Mouse (Mus musculus): Measurements from ENCODE around the gene Jund. TPM values are rescaled to one million over a fixed set of nuclear protein-coding genes. Genes with fewer than 3 reads are reported as not detected.

Jund gene
- 23.7 and 26.1 TPM in 2 replicates for polyA plus RNA-seq (2015; fragmentation: Nextera tagmentation; extraction: Ambion mirVana)

- Histone ChIP-seq H3K9me3 (replicated peaks) (no peaks in the 10 kb centered on the region), H3K4me2 (peak within 1 kb of the TSS; percentile 99), H3K4me3 (replicated peaks) (peak within 1 kb of the TSS; percentile 80), H3K4me1 (replicated peaks) (peaks cover 75% of the 10 kb centered on the region), H3K27ac (replicated peaks) (peak within 1 kb of the TSS; percentile 95), H3K27me3 (no peaks in the 10 kb centered on the region), H3K36me3 (replicated peaks) (no peaks in the 10 kb centered on the region), H3K9ac (peak within 1 kb of the TSS; percentile 100)
- WGBS (ENCODE audit: insufficient replicate concordance) = under 1% methylated on average over 64 of the region's 69 CpGs
- peak; percentile 85 for ATAC-seq (ENCODE audit: insufficient read depth)
Observed at GRCm38 (mm10) chr8:70698310-70699109, at the start of gene Jund. TSS of gene Jund (plus strand) at chr8:70698949.

- Histone ChIP-seq H3K4me1 (replicated peaks) (peaks cover 48% of the 10 kb centered on the region), H3K9ac (no peak overlapping the region), H3K4me3 (replicated peaks) (no peak overlapping the region), H3K27me3 (no peaks in the 10 kb centered on the region), H3K27ac (replicated peaks) (peak overlapping the region; percentile 26), H3K4me2 (no peak overlapping the region), H3K36me3 (replicated peaks) (peaks cover 34% of the 10 kb centered on the region), H3K9me3 (replicated peaks) (no peaks in the 10 kb centered on the region)
- 67% methylated on average over 4 of the region's 4 CpGs for WGBS (ENCODE audit: insufficient replicate concordance)
- peak; percentile 33; the same call in 1 of the 2 replicates for ATAC-seq (ENCODE audit: insufficient read depth)
Observed at GRCm38 (mm10) chr8:70649324-70649723, 49.4 kb upstream of the Jund start.

GRCm38 (mm10) chr8:70650351-70650750, 48.4 kb upstream of the Jund start:
- ATAC-seq (ENCODE audit: insufficient read depth) = no peak
- peaks cover 41% of the 10 kb centered on the region for H3K36me3 ChIP-seq (replicated peaks)
- WGBS (ENCODE audit: insufficient replicate concordance) = 85% methylated on average over 17 of the region's 17 CpGs
- no peaks in the 10 kb centered on the region for H3K9me3 ChIP-seq (replicated peaks)
- no peak overlapping the region for H3K4me2 ChIP-seq
- no peaks in the 10 kb centered on the region for H3K27me3 ChIP-seq
- H3K9ac ChIP-seq = no peak overlapping the region
- H3K4me3 ChIP-seq (replicated peaks) = no peak overlapping the region
- no peak overlapping the region for H3K27ac ChIP-seq (replicated peaks)
- H3K4me1 ChIP-seq (replicated peaks) = peaks cover 53% of the 10 kb centered on the region

GRCm38 (mm10) chr8:70653226-70653625, 45.5 kb upstream of the Jund start:
- no peaks in the 10 kb centered on the region for H3K27me3 ChIP-seq
- H3K4me1 ChIP-seq (replicated peaks) = peaks cover 39% of the 10 kb centered on the region
- no peak for ATAC-seq (ENCODE audit: insufficient read depth)
- no peaks in the 10 kb centered on the region for H3K9me3 ChIP-seq (replicated peaks)
- no peak overlapping the region for H3K9ac ChIP-seq
- H3K36me3 ChIP-seq (replicated peaks) = peaks cover 57% of the 10 kb centered on the region
- H3K27ac ChIP-seq (replicated peaks) = no peak overlapping the region
- H3K4me3 ChIP-seq (replicated peaks) = no peak overlapping the region
- 31% methylated on average over 2 of the region's 2 CpGs for WGBS (ENCODE audit: insufficient replicate concordance)
- H3K4me2 ChIP-seq = no peak overlapping the region

GRCm38 (mm10) chr8:70654121-70654520, 44.6 kb upstream of the Jund start:
- H3K9me3 ChIP-seq (replicated peaks) = no peaks in the 10 kb centered on the region
- no peak overlapping the region for H3K4me3 ChIP-seq (replicated peaks)
- no peak overlapping the region for H3K27ac ChIP-seq (replicated peaks)
- no peak overlapping the region for H3K4me2 ChIP-seq
- H3K36me3 ChIP-seq (replicated peaks) = peaks cover 57% of the 10 kb centered on the region
- 31% methylated on average over 1 of the region's 1 CpGs for WGBS (ENCODE audit: insufficient replicate concordance)
- H3K4me1 ChIP-seq (replicated peaks) = peaks cover 39% of the 10 kb centered on the region
- no peak for ATAC-seq (ENCODE audit: insufficient read depth)
- H3K27me3 ChIP-seq = no peaks in the 10 kb centered on the region
- H3K9ac ChIP-seq = no peak overlapping the region

- Histone ChIP-seq H3K4me3 (replicated peaks) (no peak overlapping the region), H3K27me3 (no peaks in the 10 kb centered on the region), H3K36me3 (replicated peaks) (peaks cover 44% of the 10 kb centered on the region), H3K4me1 (replicated peaks) (peaks cover 41% of the 10 kb centered on the region), H3K9ac (no peak overlapping the region), H3K27ac (replicated peaks) (no peak overlapping the region), H3K9me3 (replicated peaks) (no peaks in the 10 kb centered on the region), H3K4me2 (no peak overlapping the region)
- WGBS (ENCODE audit: insufficient replicate concordance) = 75% methylated on average over 2 of the region's 2 CpGs
- no peak for ATAC-seq (ENCODE audit: insufficient read depth)
Observed at GRCm38 (mm10) chr8:70655469-70655868, 43.3 kb upstream of the Jund start.

GRCm38 (mm10) chr8:70656193-70656790, 42.5 kb upstream of the Jund start:
- no peak overlapping the region for H3K4me2 ChIP-seq
- peaks cover 36% of the 10 kb centered on the region for H3K36me3 ChIP-seq (replicated peaks)
- H3K9ac ChIP-seq = no peak overlapping the region
- no peaks in the 10 kb centered on the region for H3K9me3 ChIP-seq (replicated peaks)
- no peak for ATAC-seq (ENCODE audit: insufficient read depth)
- H3K27me3 ChIP-seq = no peaks in the 10 kb centered on the region
- peaks cover 49% of the 10 kb centered on the region for H3K4me1 ChIP-seq (replicated peaks)
- no peak overlapping the region for H3K4me3 ChIP-seq (replicated peaks)
- 77% methylated on average over 13 of the region's 13 CpGs for WGBS (ENCODE audit: insufficient replicate concordance)
- H3K27ac ChIP-seq (replicated peaks) = no peak overlapping the region

- 77% methylated on average over 3 of the region's 3 CpGs for WGBS (ENCODE audit: insufficient replicate concordance)
- ATAC-seq (ENCODE audit: insufficient read depth) = no peak
- H3K4me3 ChIP-seq (replicated peaks) = no peak overlapping the region
- H3K9ac ChIP-seq = no peak overlapping the region
- H3K36me3 ChIP-seq (replicated peaks) = peaks cover 27% of the 10 kb centered on the region; the same call in 1 of the 2 replicates
- no peaks in the 10 kb centered on the region for H3K9me3 ChIP-seq (replicated peaks)
- peaks cover 53% of the 10 kb centered on the region for H3K4me1 ChIP-seq (replicated peaks)
- H3K27ac ChIP-seq (replicated peaks) = no peak overlapping the region
- H3K4me2 ChIP-seq = no peak overlapping the region
- no peaks in the 10 kb centered on the region for H3K27me3 ChIP-seq
Observed at GRCm38 (mm10) chr8:70657214-70657613, 41.5 kb upstream of the Jund start.

GRCm38 (mm10) chr8:70657739-70658138, 41.0 kb upstream of the Jund start:
- Histone ChIP-seq H3K36me3 (replicated peaks) (peaks cover 23% of the 10 kb centered on the region; the same call in 1 of the 2 replicates), H3K4me3 (replicated peaks) (no peak overlapping the region), H3K27ac (replicated peaks) (no peak overlapping the region), H3K27me3 (no peaks in the 10 kb centered on the region), H3K4me2 (peak overlapping the region; percentile 89), H3K9ac (no peak overlapping the region), H3K9me3 (replicated peaks) (no peaks in the 10 kb centered on the region), H3K4me1 (replicated peaks) (peaks cover 53% of the 10 kb centered on the region)
- WGBS (ENCODE audit: insufficient replicate concordance) = 81% methylated on average over 2 of the region's 2 CpGs
- no peak for ATAC-seq (ENCODE audit: insufficient read depth)

- Histone ChIP-seq H3K9me3 (replicated peaks) (no peaks in the 10 kb centered on the region), H3K27ac (replicated peaks) (peak overlapping the region; percentile 82), H3K9ac (peak overlapping the region; percentile 83), H3K4me3 (replicated peaks) (peak overlapping the region; percentile 71), H3K36me3 (replicated peaks) (peaks cover 23% of the 10 kb centered on the region; the same call in 1 of the 2 replicates), H3K27me3 (no peaks in the 10 kb centered on the region), H3K4me2 (peak overlapping the region; percentile 89), H3K4me1 (replicated peaks) (peaks cover 52% of the 10 kb centered on the region)
- 2% methylated on average over 31 of the region's 31 CpGs for WGBS (ENCODE audit: insufficient replicate concordance)
- peak; percentile 62 for ATAC-seq (ENCODE audit: insufficient read depth)
Observed at GRCm38 (mm10) chr8:70658897-70659603, 39.7 kb upstream of the Jund start.
